Mouse (Mus musculus): ENCODE results near the gene Tnk1. TPM values are rescaled to one million over a fixed set of nuclear protein-coding genes. Genes with fewer than 3 reads are reported as not detected.

Gene Tnk1
- polyA plus RNA-seq, 1 experiment from 2014 or later, result 1.1 TPM

- ATAC-seq (replicated peaks; ENCODE audit: insufficient number of reproducible peaks, low FRiP score, low TSS enrichment, low read depth), result no peak
- H3K27me3 ChIP-seq (ENCODE audit: control insufficient read depth, insufficient read depth, low read length), result no peaks in the 10 kb centered on the region
- H3K4me1 ChIP-seq (ENCODE audit: control insufficient read depth, insufficient read depth, low read length), result peaks cover 4% of the 10 kb centered on the region; the same call in 1 of the 2 replicates
- H3K9me3 ChIP-seq (replicated peaks; ENCODE audit: control insufficient read depth, low read length), result no peaks in the 10 kb centered on the region
- H3K4me2 ChIP-seq (ENCODE audit: low read depth, low read length), result no peak within 1 kb of the TSS
- WGBS, result 78% methylated on average over 4 of the region's 4 CpGs
- H3K27ac ChIP-seq (replicated peaks; ENCODE audit: low read depth, low read length), result no peak within 1 kb of the TSS
- no peak for DNase-seq (ENCODE audit: low spot score)
- no peaks in the 10 kb centered on the region for H3K36me3 ChIP-seq (replicated peaks; ENCODE audit: control insufficient read depth, insufficient read depth, low read depth, low read length)
- H3K9ac ChIP-seq (replicated peaks; ENCODE audit: low read length), result no peak within 1 kb of the TSS
- H3K4me3 ChIP-seq (ENCODE audit: low read depth, low read length), result no peak within 1 kb of the TSS
Observed at GRCm38 (mm10) chr11:69895291-69895690, 36.8 kb upstream of the Tnk1 start, which contains the start of gene Acap1. Gene Acap1, minus strand, starts transcription at chr11:69895539.

GRCm38 (mm10) chr11:69894671-69895070, 36.1 kb upstream of the Tnk1 start:
- H3K9me3 ChIP-seq (replicated peaks; ENCODE audit: control insufficient read depth, low read length), result no peaks in the 10 kb centered on the region
- H3K36me3 ChIP-seq (replicated peaks; ENCODE audit: control insufficient read depth, insufficient read depth, low read depth, low read length), result no peaks in the 10 kb centered on the region
- peaks cover 2% of the 10 kb centered on the region; the same call in 1 of the 2 replicates for H3K4me1 ChIP-seq (ENCODE audit: control insufficient read depth, insufficient read depth, low read length)
- ATAC-seq (replicated peaks; ENCODE audit: insufficient number of reproducible peaks, low FRiP score, low TSS enrichment, low read depth), result no peak
- WGBS, result 79% methylated on average over 5 of the region's 5 CpGs
- H3K4me3 ChIP-seq (ENCODE audit: low read depth, low read length), result no peak overlapping the region
- H3K9ac ChIP-seq (replicated peaks; ENCODE audit: low read length), result no peak overlapping the region
- no peak overlapping the region for H3K27ac ChIP-seq (replicated peaks; ENCODE audit: low read depth, low read length)
- no peaks in the 10 kb centered on the region for H3K27me3 ChIP-seq (ENCODE audit: control insufficient read depth, insufficient read depth, low read length)
- no peak for DNase-seq (ENCODE audit: low spot score)
- H3K4me2 ChIP-seq (ENCODE audit: low read depth, low read length), result no peak overlapping the region

DNA sequence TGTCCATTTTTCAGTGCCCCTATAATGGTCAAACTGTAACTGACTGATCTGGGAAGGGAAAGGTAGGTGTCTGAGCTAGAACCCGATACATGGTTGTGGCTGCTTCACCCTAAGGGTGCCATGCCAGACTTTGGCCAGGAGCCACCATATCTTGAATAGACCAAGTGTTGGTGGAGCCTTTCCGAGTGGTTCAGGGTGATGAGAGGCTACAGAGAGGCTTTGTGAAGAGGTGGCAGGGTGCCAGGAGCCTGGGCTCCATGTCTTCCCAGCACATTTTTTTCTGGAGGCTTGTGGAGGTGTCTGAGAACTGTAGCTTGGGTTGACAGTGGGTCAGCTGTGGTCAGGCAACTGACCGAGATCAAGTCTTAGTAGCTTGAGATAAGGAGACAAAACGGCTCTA, 33.0 kb upstream of the Tnk1 start:
- Histone ChIP-seq H3K4me3 (ENCODE audit: low read depth, low read length) (no peak overlapping the region), H3K27ac (replicated peaks; ENCODE audit: low read depth, low read length) (no peak overlapping the region), H3K27me3 (ENCODE audit: control insufficient read depth, insufficient read depth, low read length) (no peaks in the 10 kb centered on the region), H3K36me3 (replicated peaks; ENCODE audit: control insufficient read depth, insufficient read depth, low read depth, low read length) (no peaks in the 10 kb centered on the region), H3K9me3 (replicated peaks; ENCODE audit: control insufficient read depth, low read length) (no peaks in the 10 kb centered on the region), H3K9ac (replicated peaks; ENCODE audit: low read length) (no peak overlapping the region), H3K4me1 (ENCODE audit: control insufficient read depth, insufficient read depth, low read length) (no peaks in the 10 kb centered on the region), H3K4me2 (ENCODE audit: low read depth, low read length) (no peak overlapping the region)
- 80% methylated on average over 4 of the region's 4 CpGs for WGBS
- DNase-seq (ENCODE audit: low spot score) (no peak), ATAC-seq (replicated peaks; ENCODE audit: insufficient number of reproducible peaks, low FRiP score, low TSS enrichment, low read depth) (no peak)

GRCm38 (mm10) chr11:69886907-69887635, 28.5 kb upstream of the Tnk1 start:
- H3K27ac ChIP-seq (replicated peaks; ENCODE audit: low read depth, low read length), result no peak overlapping the region
- 78% methylated on average over 8 of the region's 8 CpGs for WGBS

DNA sequence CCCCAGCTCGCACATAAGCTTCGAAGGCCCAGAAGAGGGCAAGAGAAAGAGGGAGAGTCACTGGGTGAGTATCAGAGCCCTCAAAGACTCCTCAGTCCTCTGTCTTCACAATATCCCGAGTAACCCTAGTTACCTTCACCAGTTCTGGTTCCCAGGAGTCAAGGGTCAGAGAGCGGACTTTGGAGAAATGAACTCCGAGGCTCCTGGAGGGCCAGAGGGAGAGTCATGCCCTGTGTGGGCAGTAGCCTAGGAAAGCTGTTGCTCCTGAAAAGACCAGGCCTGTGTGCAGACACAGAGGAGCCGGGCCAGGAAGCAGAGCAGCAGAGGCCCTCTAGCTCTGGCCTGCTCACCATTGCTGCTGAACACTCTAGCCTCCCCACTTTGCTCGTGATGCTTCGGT, 26.1 kb upstream of the Tnk1 start:
- DNase-seq (ENCODE audit: low spot score) (no peak), ATAC-seq (replicated peaks; ENCODE audit: insufficient number of reproducible peaks, low FRiP score, low TSS enrichment, low read depth) (no peak)
- Histone ChIP-seq H3K9me3 (replicated peaks; ENCODE audit: control insufficient read depth, low read length) (no peaks in the 10 kb centered on the region), H3K4me1 (ENCODE audit: control insufficient read depth, insufficient read depth, low read length) (0 out of 2 replicates have a peak, but pooled peaks cover 2% of the 10 kb centered on the region), H3K36me3 (replicated peaks; ENCODE audit: control insufficient read depth, insufficient read depth, low read depth, low read length) (no peaks in the 10 kb centered on the region), H3K4me3 (ENCODE audit: low read depth, low read length) (no peak overlapping the region), H3K27ac (replicated peaks; ENCODE audit: low read depth, low read length) (no peak overlapping the region), H3K9ac (replicated peaks; ENCODE audit: low read length) (no peak overlapping the region; the same call in 1 of the 2 replicates), H3K27me3 (ENCODE audit: control insufficient read depth, insufficient read depth, low read length) (no peaks in the 10 kb centered on the region), H3K4me2 (ENCODE audit: low read depth, low read length) (no peak overlapping the region)
- 81% methylated on average over 8 of the region's 8 CpGs for WGBS

More at GRCm38 (mm10) chr11:69886907-69887635, 28.5 kb upstream of the Tnk1 start:
- no peaks in the 10 kb centered on the region for H3K9me3 ChIP-seq (replicated peaks; ENCODE audit: control insufficient read depth, low read length)
- H3K36me3 ChIP-seq (replicated peaks; ENCODE audit: control insufficient read depth, insufficient read depth, low read depth, low read length), result no peaks in the 10 kb centered on the region
- no peak overlapping the region for H3K9ac ChIP-seq (replicated peaks; ENCODE audit: low read length)
- DNase-seq (ENCODE audit: low spot score), result no peak
- no peaks in the 10 kb centered on the region for H3K27me3 ChIP-seq (ENCODE audit: control insufficient read depth, insufficient read depth, low read length)
- no peak for ATAC-seq (replicated peaks; ENCODE audit: insufficient number of reproducible peaks, low FRiP score, low TSS enrichment, low read depth)
- H3K4me2 ChIP-seq (ENCODE audit: low read depth, low read length), result no peak overlapping the region
- no peaks in the 10 kb centered on the region for H3K4me1 ChIP-seq (ENCODE audit: control insufficient read depth, insufficient read depth, low read length)
- no peak overlapping the region for H3K4me3 ChIP-seq (ENCODE audit: low read depth, low read length)

DNA sequence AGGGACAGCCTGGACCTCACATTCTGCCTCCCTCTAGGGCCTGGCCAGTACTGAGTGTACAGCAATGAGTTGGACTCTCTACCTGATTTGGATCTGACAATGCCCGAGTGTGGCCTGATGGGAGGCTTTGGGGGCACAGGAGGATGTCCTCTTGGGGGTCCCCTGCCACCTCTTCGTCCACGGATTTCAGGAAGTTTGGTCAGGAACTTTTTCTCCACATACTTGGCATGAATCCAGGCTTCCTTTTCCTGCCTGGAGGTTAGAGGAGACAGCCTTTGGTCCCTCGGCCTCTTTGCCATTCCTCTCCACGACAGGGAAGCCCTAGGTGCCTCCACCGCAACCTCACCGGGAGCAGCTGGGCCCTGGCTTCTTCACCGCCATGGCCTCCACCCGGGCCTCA, 25.7 kb upstream of the Tnk1 start:
- 86% methylated on average over 9 of the region's 9 CpGs for WGBS
- no peak for ATAC-seq (replicated peaks; ENCODE audit: insufficient number of reproducible peaks, low FRiP score, low TSS enrichment, low read depth)

DNA sequence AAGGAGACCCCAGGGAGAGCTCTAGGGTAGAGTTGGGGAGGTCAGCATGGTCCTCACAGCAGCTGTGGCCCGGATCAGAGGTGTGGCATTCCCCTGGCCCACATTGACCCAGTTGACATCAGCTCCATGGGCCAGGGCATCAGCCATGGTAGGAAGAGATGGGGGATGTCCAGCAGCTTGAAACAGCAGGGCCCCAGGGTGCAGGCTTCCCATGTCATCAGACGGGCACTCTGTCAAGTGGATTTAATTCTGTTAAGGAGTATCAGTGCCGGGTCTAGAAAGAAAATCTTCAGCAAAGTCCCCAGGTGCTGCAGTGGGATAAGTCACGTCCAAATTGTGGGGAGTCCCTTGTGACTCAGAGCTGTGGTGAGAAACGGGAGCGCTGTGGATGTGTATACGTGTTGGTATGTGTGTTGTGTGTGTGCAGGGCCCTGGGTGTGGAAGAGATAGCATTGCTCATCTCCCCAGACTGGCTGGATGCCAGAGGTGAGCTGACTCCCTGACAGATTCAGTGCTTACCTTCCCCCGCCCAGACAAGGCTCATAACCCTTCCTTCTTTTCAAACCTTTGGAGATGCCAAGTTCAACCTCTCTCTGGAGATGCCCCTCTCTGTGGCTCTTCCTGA, 25.1 kb upstream of the Tnk1 start:
- Histone ChIP-seq H3K9me3 (replicated peaks; ENCODE audit: control insufficient read depth, low read length) (no peaks in the 10 kb centered on the region), H3K36me3 (replicated peaks; ENCODE audit: control insufficient read depth, insufficient read depth, low read depth, low read length) (no peaks in the 10 kb centered on the region), H3K4me1 (ENCODE audit: control insufficient read depth, insufficient read depth, low read length) (0 out of 2 replicates have a peak, but pooled peaks cover 2% of the 10 kb centered on the region), H3K9ac (replicated peaks; ENCODE audit: low read length) (no peak overlapping the region), H3K4me3 (ENCODE audit: low read depth, low read length) (no peak overlapping the region), H3K27me3 (ENCODE audit: control insufficient read depth, insufficient read depth, low read length) (no peaks in the 10 kb centered on the region), H3K27ac (replicated peaks; ENCODE audit: low read depth, low read length) (no peak overlapping the region), H3K4me2 (ENCODE audit: low read depth, low read length) (no peak overlapping the region)
- DNase-seq (ENCODE audit: low spot score) (no peak), ATAC-seq (replicated peaks; ENCODE audit: insufficient number of reproducible peaks, low FRiP score, low TSS enrichment, low read depth) (no peak)
- whole genome bisulfite sequencing, result 86% methylated on average over 8 of the region's 8 CpGs

More for the DNA sequence above, 25.7 kb upstream of the Tnk1 start:
- Histone ChIP-seq H3K27me3 (ENCODE audit: control insufficient read depth, insufficient read depth, low read length) (no peaks in the 10 kb centered on the region), H3K27ac (replicated peaks; ENCODE audit: low read depth, low read length) (no peak overlapping the region), H3K4me1 (ENCODE audit: control insufficient read depth, insufficient read depth, low read length) (0 out of 2 replicates have a peak, but pooled peaks cover 2% of the 10 kb centered on the region), H3K4me2 (ENCODE audit: low read depth, low read length) (no peak overlapping the region), H3K36me3 (replicated peaks; ENCODE audit: control insufficient read depth, insufficient read depth, low read depth, low read length) (no peaks in the 10 kb centered on the region), H3K9me3 (replicated peaks; ENCODE audit: control insufficient read depth, low read length) (no peaks in the 10 kb centered on the region), H3K4me3 (ENCODE audit: low read depth, low read length) (no peak overlapping the region), H3K9ac (replicated peaks; ENCODE audit: low read length) (peak overlapping the region; percentile 34; the same call in 1 of the 2 replicates)
- DNase-seq (ENCODE audit: low spot score), result no peak

DNA sequence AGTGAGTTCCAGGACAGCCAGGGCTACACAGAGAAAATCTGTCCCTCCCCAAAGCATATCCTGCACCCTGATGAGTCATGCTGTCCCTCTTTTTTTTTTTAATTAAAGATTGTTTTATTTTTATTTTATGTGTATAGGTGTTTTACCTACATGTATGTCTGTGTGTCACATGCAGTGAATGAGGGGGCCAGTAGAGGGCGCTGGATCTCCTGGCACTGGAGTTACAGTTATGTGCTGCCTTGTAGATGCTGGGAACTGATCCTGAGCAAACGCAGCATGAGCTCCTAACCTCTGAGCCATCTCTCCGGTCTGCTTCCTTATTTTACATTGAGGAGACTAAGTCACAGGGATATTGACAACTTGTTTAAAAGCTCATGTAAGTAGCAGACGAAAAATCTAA, 24.5 kb upstream of the Tnk1 start:
- ATAC-seq (replicated peaks; ENCODE audit: insufficient number of reproducible peaks, low FRiP score, low TSS enrichment, low read depth) (no peak), DNase-seq (ENCODE audit: low spot score) (peak; percentile 14)
- Histone ChIP-seq H3K27ac (replicated peaks; ENCODE audit: low read depth, low read length) (no peak overlapping the region), H3K27me3 (ENCODE audit: control insufficient read depth, insufficient read depth, low read length) (no peaks in the 10 kb centered on the region), H3K9ac (replicated peaks; ENCODE audit: low read length) (no peak overlapping the region), H3K36me3 (replicated peaks; ENCODE audit: control insufficient read depth, insufficient read depth, low read depth, low read length) (no peaks in the 10 kb centered on the region), H3K4me1 (ENCODE audit: control insufficient read depth, insufficient read depth, low read length) (0 out of 2 replicates have a peak, but pooled peaks cover 2% of the 10 kb centered on the region), H3K4me2 (ENCODE audit: low read depth, low read length) (no peak overlapping the region), H3K9me3 (replicated peaks; ENCODE audit: control insufficient read depth, low read length) (no peaks in the 10 kb centered on the region), H3K4me3 (ENCODE audit: low read depth, low read length) (no peak overlapping the region)
- 64% methylated on average over 4 of the region's 4 CpGs for WGBS
